Mouse (Mus musculus): ENCODE results near the gene Cbfa2t2. TPM values are rescaled to one million over a fixed set of nuclear protein-coding genes. Genes with fewer than 3 reads are reported as not detected.
A peak's percentile ranks its signal among the peaks of the same experiment; 100 is the strongest.

Cbfa2t2 gene
- total and polyA plus RNA-seq, 2 experiments, result 4.3 to 7.3 TPM

DNA sequence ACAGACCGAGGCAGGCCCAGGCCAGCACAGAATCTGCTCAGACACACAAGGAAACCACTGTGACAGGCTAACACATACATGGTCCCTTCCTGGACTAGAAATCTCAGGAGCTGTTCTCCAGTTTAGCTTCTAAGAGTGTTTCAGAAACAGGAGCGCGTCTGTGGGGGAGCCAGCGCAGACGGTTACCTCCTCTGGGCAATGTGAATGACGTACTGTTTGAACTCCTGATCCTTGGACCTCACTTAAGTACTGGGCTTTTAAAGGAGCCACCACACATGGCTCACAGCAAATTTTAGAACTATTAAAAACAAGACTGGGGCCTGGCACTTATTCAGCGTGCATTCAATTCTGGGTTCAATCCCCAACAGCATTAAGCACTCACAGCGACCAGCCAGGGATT is 130.4 kb downstream of the Cbfa2t2 start:
- H3K36me3 ChIP-seq (ENCODE audit: control insufficient read depth, insufficient read depth, low read length), result no peaks in the 10 kb centered on the region
- TF ChIP-seq POLR2A (IDR thresholded peaks at IDR 0.05; ENCODE audit: extremely low read depth, insufficient read depth, low read length) (no peak), CTCF (IDR thresholded peaks at IDR 0.05; ENCODE audit: low read depth, low read length) (no peak)
- DNase-seq (ENCODE audit: extremely low read depth, low read depth, low spot score), result peak; percentile 73
- no peaks in the 10 kb centered on the region for H3K79me2 ChIP-seq (ENCODE audit: control insufficient read depth, insufficient read depth, low read length)
- peak overlapping the region; percentile 69 for H3K9ac ChIP-seq (ENCODE audit: low read depth, low read length)
- H3K27ac ChIP-seq (replicated peaks; ENCODE audit: insufficient read depth, low read depth, low read length), result no peak overlapping the region
- H3K4me1 ChIP-seq (ENCODE audit: control insufficient read depth, insufficient read depth, low read length), result peaks cover 2% of the 10 kb centered on the region; the same call in 1 of the 2 replicates
- WGBS, result 37% methylated on average over 8 of the region's 8 CpGs
- no peaks in the 10 kb centered on the region for H3K27me3 ChIP-seq (ENCODE audit: control insufficient read depth, insufficient read depth, low read length)
- H3K4me3 ChIP-seq (ENCODE audit: insufficient read depth, low read depth, low read length), result peak overlapping the region; percentile 14; the same call in 1 of the 2 replicates

DNA sequence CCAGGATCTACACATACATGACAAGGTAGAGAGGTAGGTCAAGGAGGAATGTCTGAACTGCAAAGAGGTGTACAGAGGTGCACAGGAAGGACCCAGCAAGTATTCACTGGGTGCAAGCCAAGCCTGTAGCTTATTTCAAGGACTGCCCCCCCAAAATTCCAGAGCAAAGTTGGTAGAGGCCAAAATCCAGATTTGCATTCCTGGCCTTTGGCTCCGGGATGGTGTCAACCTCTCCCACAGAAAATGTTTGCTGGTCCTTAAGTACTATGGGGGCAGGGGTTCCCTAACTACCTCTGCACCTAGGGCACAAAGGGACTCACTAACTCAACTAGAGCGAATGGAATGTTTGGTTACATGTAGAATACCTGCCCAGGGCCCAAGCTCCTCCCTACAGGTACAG is 131.5 kb downstream of the Cbfa2t2 start:
- Histone ChIP-seq H3K9ac (ENCODE audit: low read depth, low read length) (no peak overlapping the region), H3K36me3 (ENCODE audit: control insufficient read depth, insufficient read depth, low read length) (no peaks in the 10 kb centered on the region), H3K27me3 (ENCODE audit: control insufficient read depth, insufficient read depth, low read length) (no peaks in the 10 kb centered on the region), H3K4me1 (ENCODE audit: control insufficient read depth, insufficient read depth, low read length) (peaks cover 2% of the 10 kb centered on the region; the same call in 1 of the 2 replicates), H3K4me3 (ENCODE audit: insufficient read depth, low read depth, low read length) (no peak overlapping the region), H3K79me2 (ENCODE audit: control insufficient read depth, insufficient read depth, low read length) (no peaks in the 10 kb centered on the region), H3K27ac (replicated peaks; ENCODE audit: insufficient read depth, low read depth, low read length) (no peak overlapping the region)
- no peak for DNase-seq (ENCODE audit: extremely low read depth, low read depth, low spot score)
- WGBS, result 58% methylated on average over 2 of the region's 2 CpGs
- TF ChIP-seq CTCF (IDR thresholded peaks at IDR 0.05; ENCODE audit: low read depth, low read length), result no peak
- no peak for TF ChIP-seq POLR2A (IDR thresholded peaks at IDR 0.05; ENCODE audit: extremely low read depth, insufficient read depth, low read length)

DNA sequence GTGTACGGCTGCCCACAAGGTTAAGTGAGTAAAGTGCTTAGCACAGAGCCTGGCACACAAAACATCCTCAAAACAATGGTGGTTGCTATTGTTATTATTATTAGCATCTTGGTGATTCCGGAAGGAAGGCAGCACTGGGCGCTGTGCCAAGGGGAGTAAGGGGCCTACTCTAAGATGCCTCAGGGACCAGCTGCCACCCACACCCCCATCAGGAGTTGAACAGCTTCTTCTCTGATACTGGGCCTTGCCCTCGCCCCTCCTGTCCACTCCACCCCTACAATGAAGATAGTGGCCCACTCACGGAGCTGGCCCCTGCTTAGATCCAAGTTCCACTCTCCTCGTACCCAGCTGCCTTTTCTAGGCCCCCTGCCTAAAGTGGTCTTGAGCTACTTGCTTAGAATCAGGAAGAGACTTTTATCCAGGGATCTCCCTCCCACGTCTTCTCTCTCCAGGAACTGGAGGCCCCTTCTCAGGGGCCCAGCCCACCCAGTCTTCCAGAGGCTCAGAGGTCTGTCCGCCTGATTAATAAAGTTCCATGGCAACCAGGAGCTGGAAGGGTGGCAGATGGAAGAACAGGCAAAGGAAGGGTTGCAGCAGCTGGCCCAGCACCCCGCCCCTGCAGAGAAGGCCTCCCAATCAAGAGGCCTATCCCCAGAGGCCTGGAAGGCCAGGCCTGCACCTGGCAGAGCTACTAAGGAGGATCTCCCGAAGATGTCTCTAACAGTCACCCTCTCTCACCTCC is 132.2 kb downstream of the Cbfa2t2 start:
- Histone ChIP-seq H3K4me1 (ENCODE audit: control insufficient read depth, insufficient read depth, low read length) (peaks cover 2% of the 10 kb centered on the region; the same call in 1 of the 2 replicates), H3K27ac (replicated peaks; ENCODE audit: insufficient read depth, low read depth, low read length) (peak overlapping the region; percentile 1; the same call in 1 of the 2 replicates)

DNA sequence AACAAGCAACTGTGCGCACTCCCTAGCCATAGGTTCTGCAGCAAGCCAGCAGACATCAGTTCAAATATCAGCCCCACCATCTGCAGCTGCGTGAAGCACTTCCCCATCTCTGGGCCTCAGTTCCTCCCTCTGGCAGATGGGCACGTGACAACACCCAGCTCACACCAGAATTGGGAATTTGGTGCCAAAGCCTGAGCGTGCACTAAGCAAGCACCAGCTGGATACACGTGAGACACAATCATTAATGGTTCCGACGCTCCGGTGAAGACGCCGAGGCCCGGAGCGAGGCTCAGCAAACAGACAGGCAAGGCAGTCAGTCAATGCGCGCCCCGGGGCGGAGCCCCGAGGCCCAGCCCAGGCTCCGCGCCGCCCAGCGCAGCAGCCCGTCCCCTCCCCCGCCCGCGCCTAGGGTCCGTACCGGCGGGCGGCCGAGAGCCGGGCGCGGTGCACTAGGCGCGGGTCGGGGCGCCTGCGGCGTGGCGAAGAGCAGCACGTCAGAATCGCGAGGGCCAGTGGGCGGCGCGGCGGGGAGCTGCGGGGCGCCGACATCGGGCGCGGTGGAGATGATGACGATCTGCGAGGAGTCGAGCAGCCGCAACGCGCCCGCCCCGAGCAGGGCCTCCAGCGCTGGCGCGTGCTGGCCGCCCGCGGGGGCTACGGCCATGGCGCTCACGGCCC is 132.9 kb downstream of the Cbfa2t2 start:
- under 1% methylated on average over 67 of the region's 70 CpGs for WGBS
- peaks cover 2% of the 10 kb centered on the region; the same call in 1 of the 2 replicates for H3K4me1 ChIP-seq (ENCODE audit: control insufficient read depth, insufficient read depth, low read length)

More for the DNA sequence above, 132.2 kb downstream of the Cbfa2t2 start:
- TF ChIP-seq CTCF (IDR thresholded peaks at IDR 0.05; ENCODE audit: low read depth, low read length) (no peak), POLR2A (IDR thresholded peaks at IDR 0.05; ENCODE audit: extremely low read depth, insufficient read depth, low read length) (no peak)
- H3K27me3 ChIP-seq (ENCODE audit: control insufficient read depth, insufficient read depth, low read length), result no peaks in the 10 kb centered on the region
- DNase-seq (ENCODE audit: extremely low read depth, low read depth, low spot score), result no peak
- H3K4me3 ChIP-seq (ENCODE audit: insufficient read depth, low read depth, low read length), result peak overlapping the region; percentile 47
- WGBS, result 65% methylated on average over 10 of the region's 10 CpGs
- H3K79me2 ChIP-seq (ENCODE audit: control insufficient read depth, insufficient read depth, low read length), result no peaks in the 10 kb centered on the region
- H3K9ac ChIP-seq (ENCODE audit: low read depth, low read length), result peak overlapping the region; percentile 57; the same call in 1 of the 2 replicates
- no peaks in the 10 kb centered on the region for H3K36me3 ChIP-seq (ENCODE audit: control insufficient read depth, insufficient read depth, low read length)

DNA sequence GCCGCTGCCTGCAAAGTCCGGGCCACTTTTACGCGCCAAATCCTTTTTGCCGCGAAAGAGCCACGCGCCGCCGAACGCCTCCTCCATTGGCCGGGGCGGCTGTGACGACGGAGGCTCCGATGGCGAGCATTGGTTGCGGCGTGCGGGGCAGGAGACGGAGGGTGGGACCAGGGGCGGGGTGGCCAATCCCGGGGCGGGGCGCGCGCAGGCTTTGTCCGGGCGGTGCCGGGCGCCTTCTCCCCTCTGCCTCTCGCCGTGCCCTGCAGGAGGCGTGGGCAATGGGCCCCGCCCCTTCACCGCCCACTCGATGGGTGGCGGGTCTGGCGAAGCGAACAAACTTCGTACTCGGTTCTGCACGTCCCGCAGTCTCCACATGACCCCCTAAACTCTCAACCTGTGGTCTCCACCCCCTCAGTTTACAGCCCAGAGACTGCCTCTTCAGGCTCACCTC is 133.6 kb downstream of the Cbfa2t2 start, which contains the start of gene E2f1:
Gene E2f1 (minus strand): TSS at position 57 of the 451 bp plus-strand sequence.
- TF ChIP-seq POLR2A (IDR thresholded peaks at IDR 0.05; ENCODE audit: extremely low read depth, insufficient read depth, low read length), result no peak
- 0 out of 2 replicates have a peak, but pooled peaks have one; percentile 2 for TF ChIP-seq CTCF (IDR thresholded peaks at IDR 0.05; ENCODE audit: low read depth, low read length)
- 3% methylated on average over 43 of the region's 44 CpGs for WGBS
- Histone ChIP-seq H3K4me3 (ENCODE audit: insufficient read depth, low read depth, low read length) (peak within 1 kb of the TSS; percentile 47), H3K36me3 (ENCODE audit: control insufficient read depth, insufficient read depth, low read length) (no peaks in the 10 kb centered on the region), H3K4me1 (ENCODE audit: control insufficient read depth, insufficient read depth, low read length) (peaks cover 2% of the 10 kb centered on the region; the same call in 1 of the 2 replicates), H3K27ac (replicated peaks; ENCODE audit: insufficient read depth, low read depth, low read length) (peak within 1 kb of the TSS; percentile 1; the same call in 1 of the 2 replicates), H3K27me3 (ENCODE audit: control insufficient read depth, insufficient read depth, low read length) (no peaks in the 10 kb centered on the region), H3K79me2 (ENCODE audit: control insufficient read depth, insufficient read depth, low read length) (no peaks in the 10 kb centered on the region), H3K9ac (ENCODE audit: low read depth, low read length) (peak within 1 kb of the TSS; percentile 57)
- DNase-seq (ENCODE audit: extremely low read depth, low read depth, low spot score), result peak; percentile 79

More for the DNA sequence above, 132.9 kb downstream of the Cbfa2t2 start:
- Histone ChIP-seq H3K36me3 (ENCODE audit: control insufficient read depth, insufficient read depth, low read length) (no peaks in the 10 kb centered on the region), H3K9ac (ENCODE audit: low read depth, low read length) (peak overlapping the region; percentile 57), H3K79me2 (ENCODE audit: control insufficient read depth, insufficient read depth, low read length) (no peaks in the 10 kb centered on the region), H3K4me3 (ENCODE audit: insufficient read depth, low read depth, low read length) (peak overlapping the region; percentile 47), H3K27me3 (ENCODE audit: control insufficient read depth, insufficient read depth, low read length) (no peaks in the 10 kb centered on the region), H3K27ac (replicated peaks; ENCODE audit: insufficient read depth, low read depth, low read length) (peak overlapping the region; percentile 1; the same call in 1 of the 2 replicates)
- TF ChIP-seq POLR2A (IDR thresholded peaks at IDR 0.05; ENCODE audit: extremely low read depth, insufficient read depth, low read length), result no peak
- TF ChIP-seq CTCF (IDR thresholded peaks at IDR 0.05; ENCODE audit: low read depth, low read length), result no peak
- peak; percentile 78 for DNase-seq (ENCODE audit: extremely low read depth, low read depth, low spot score)

All from liver, adult 2 months (tissue).